In the genomic region with DNA sequence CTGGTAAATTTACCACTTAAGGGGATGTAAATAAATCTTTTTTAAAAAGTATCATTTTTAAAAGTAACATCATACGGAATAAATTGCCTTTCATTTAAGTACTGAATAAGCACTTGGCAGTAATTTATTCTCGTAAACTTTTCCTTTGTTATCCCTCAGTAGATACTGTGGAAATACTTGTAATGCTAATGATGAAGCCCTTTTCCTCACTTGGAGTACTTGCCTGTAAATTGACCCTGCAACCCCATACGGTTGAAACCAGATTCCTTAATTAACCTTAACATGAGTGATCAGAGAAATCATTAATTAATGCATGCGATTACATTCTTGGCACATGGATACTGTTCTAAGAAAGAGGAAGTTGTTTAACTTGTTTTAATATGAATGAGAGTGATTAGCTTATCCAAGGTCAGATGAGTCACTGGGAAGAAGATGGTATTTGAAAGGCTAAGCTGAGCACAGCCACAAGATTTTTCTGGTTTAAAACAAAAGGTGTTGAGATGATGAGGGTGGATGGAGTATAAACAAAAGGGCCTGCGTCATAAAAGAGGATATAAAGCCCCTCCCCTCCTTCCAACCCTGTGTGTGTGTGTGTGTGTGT, we compare ENCODE assay signal across 16 mouse cellular contexts.
DNase-seq lines count a peak whose midpoint lies in the region; ATAC-seq and TF ChIP-seq lines count a peak whose summit lies in the region.
"Had no signal": no experiment of that assay in that cellular context is flagged by ENCODE, and none has a peak within 500 bp of the region (broad histone marks: within the 10 kb centered on the region; RNA-seq: fewer than 3 reads in every experiment).

No protein-coding gene starts in this region.

- 42% methylated on average over 5 of the region's 5 CpGs for WGBS in kidney, postnatal 0 days

- DNase-seq in heart, adult 11 months: peak; percentile 40
- DNase-seq in heart, postnatal 25 days (ENCODE audit: low spot score): no peak
- peak; percentile 33 for DNase-seq in kidney, postnatal 0 days (ENCODE audit: low spot score)
- DNase-seq in kidney, postnatal 10 days: no peak
- peak; percentile 19 for DNase-seq in NIH3T3 (ENCODE audit: low read depth)
- DNase-seq in cerebellum, adult 9-10 months: no peak
- DNase-seq in gastrocnemius, postnatal 25 days: no peak
- DNase-seq: cerebellum, postnatal 36 days; heart, adult 18-20 months; left cerebral cortex, postnatal 4 days; lung, adult 18-20 months; thymus, adult 2 months had no signal

- 0 out of 2 replicates have a peak, but pooled peaks cover 3% of the 10 kb centered on the region for H3K4me1 ChIP-seq in kidney, postnatal 0 days (replicated peaks; ENCODE audit: insufficient read depth, low read length)
- H3K4me1 ChIP-seq: heart, embryonic 15.5 days had no signal

- H3K27me3 ChIP-seq in kidney, postnatal 0 days (ENCODE audit: insufficient read depth, low read length): no peaks in the 10 kb centered on the region
- H3K27me3 ChIP-seq: heart, embryonic 15.5 days had no signal

- ATAC-seq in kidney, postnatal 0 days (replicated peaks; ENCODE audit: low FRiP score, low read depth): no peak
- ATAC-seq: CD4-positive, CD25-positive, alpha-beta regulatory T cell, adult 4 months; intestine, embryonic 16.5 days had no signal

- H3K9me3 ChIP-seq in kidney, postnatal 0 days (replicated peaks; ENCODE audit: low read length): no peaks in the 10 kb centered on the region; the same call in 1 of the 2 replicates
- H3K9me3 ChIP-seq: heart, embryonic 15.5 days had no signal

- no peaks in the 10 kb centered on the region for H3K36me3 ChIP-seq in kidney, postnatal 0 days (ENCODE audit: insufficient read depth, low read length)
- H3K36me3 ChIP-seq: heart, embryonic 15.5 days had no signal

- no peak overlapping the region for H3K27ac ChIP-seq in kidney, postnatal 0 days
- H3K27ac ChIP-seq: heart, embryonic 15.5 days; layer of hippocampus, adult 2 months had no signal

- H3K9ac ChIP-seq in kidney, postnatal 0 days (ENCODE audit: low read depth, low read length): no peak overlapping the region
- H3K9ac ChIP-seq: heart, embryonic 15.5 days had no signal

- H3K4me2 ChIP-seq in kidney, postnatal 0 days (ENCODE audit: low read length): no peak overlapping the region
- H3K4me2 ChIP-seq: heart, embryonic 15.5 days had no signal

- no peak for TF ChIP-seq CTCF in kidney, postnatal 0 days (IDR thresholded peaks at IDR 0.05; ENCODE audit: low read depth)

- intact Hi-C loops in heart, postnatal 25 days (cut with DNase I): no loop called here

- H3K4me3 ChIP-seq in kidney, postnatal 0 days (replicated peaks; ENCODE audit: low read depth, low read length): no peak overlapping the region
- H3K4me3 ChIP-seq: heart, embryonic 15.5 days; layer of hippocampus, adult 2 months had no signal

Comparison
In these comparisons a context has a peak if more than half of its experiments do, and no peak if none do; other contexts are left out.
1. DNase-seq: peak in heart, adult 11 months (single experiment), kidney, postnatal 0 days (single experiment) and NIH3T3 (single experiment); none in heart, postnatal 25 days (single experiment), kidney, postnatal 10 days (single experiment), cerebellum, adult 9-10 months (single experiment) and gastrocnemius, postnatal 25 days (single experiment).